Mouse (Mus musculus) ES-Bruce4 (cell line): ENCODE results near the gene Ttbk1. TPM values are rescaled to one million over a fixed set of nuclear protein-coding genes. Genes with fewer than 3 reads are reported as not detected.

ENCODE experiments used
- H3K27ac ChIP-seq: 2 replicates; pipeline ENCODE4 v1.5.1; 2012; ENCODE audit warnings: low read length, inconsistent platforms; ENCODE audit not compliant: insufficient read depth
- H3K27me3 ChIP-seq: 2 replicates; pipeline ENCODE4 v1.6.1; 2012; ENCODE audit warnings: mild to moderate bottlenecking, low read length, inconsistent platforms; ENCODE audit not compliant: control insufficient read depth, poor library complexity, insufficient read depth, severe bottlenecking
- H3K36me3 ChIP-seq: 2 replicates; pipeline ENCODE4 v1.6.1; 2012; ENCODE audit warnings: inconsistent platforms, mild to moderate bottlenecking, low read length, moderate library complexity; ENCODE audit not compliant: control insufficient read depth, poor library complexity, insufficient read depth, severe bottlenecking
- H3K4me1 ChIP-seq: one replicate; pipeline ENCODE4 v1.8.1; 2011; ENCODE audit warnings: low read length; ENCODE audit not compliant: control insufficient read depth, insufficient read depth
- H3K4me3 ChIP-seq: 2 replicates; pipeline ENCODE4 v1.5.1; 2011; ENCODE audit warnings: low read depth, mild to moderate bottlenecking, low read length
- H3K9ac ChIP-seq: 2 replicates; pipeline ENCODE4 v1.6.1; 2012; ENCODE audit warnings: low read depth, mild to moderate bottlenecking, inconsistent platforms; ENCODE audit not compliant: poor library complexity, severe bottlenecking
- H3K9me3 ChIP-seq: replicated peaks from 2 replicates; pipeline ENCODE4 v1.6.1; 2012; ENCODE audit warnings: mild to moderate bottlenecking, low read length, inconsistent platforms; ENCODE audit not compliant: control insufficient read depth, poor library complexity, insufficient read depth, severe bottlenecking
- CTCF ChIP-seq: IDR thresholded peaks from one replicate; pipeline ENCODE4 v1.8.1; 2011; ENCODE audit warnings: low read depth, low read length
- EP300 ChIP-seq: IDR thresholded peaks from 2 replicates; pipeline ENCODE4 v1.6.1; 2011; ENCODE audit warnings: low read depth, low read length; ENCODE audit not compliant: insufficient read depth
- POLR2A ChIP-seq: IDR thresholded peaks from one replicate; pipeline ENCODE4 v1.8.1; 2011; ENCODE audit warnings: low read length; ENCODE audit not compliant: insufficient read depth
- polyA plus RNA-seq: library from polyadenylated mRNA; stranded (reverse); fragments of >200 nt; gene quantifications from 2 replicates; pipeline ENCODE4 v1.2.4, GENCODE M21; 2011; ENCODE audit warnings: low read depth; ENCODE audit not compliant: missing spikeins, insufficient read depth, insufficient read length

Gene Ttbk1
- 0.90 and 1.3 TPM in 2 replicates for polyA plus RNA-seq

DNA sequence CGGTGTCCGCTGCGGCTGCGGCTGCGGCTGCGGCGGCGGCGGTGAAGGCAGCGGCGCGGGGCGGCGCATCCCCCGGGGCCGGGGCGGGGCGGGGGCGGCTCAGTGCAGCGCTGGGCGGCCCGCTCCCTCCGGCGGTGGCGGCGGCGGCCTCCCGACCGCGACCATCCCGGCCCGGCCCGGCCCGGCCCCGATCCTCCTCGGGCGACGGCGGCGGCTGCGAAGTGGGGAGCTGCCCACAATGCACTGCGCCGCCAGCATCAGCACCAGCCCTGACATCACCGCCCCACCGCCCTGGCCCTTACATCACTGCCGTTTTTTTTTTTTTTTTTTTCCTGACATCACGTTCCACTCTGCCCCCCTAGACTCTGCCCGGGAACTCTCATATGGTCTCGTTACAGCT lies at the start of gene Ttbk1:
TSS of gene Ttbk1 (minus strand) at position 245 of the 400 bp plus-strand sequence.
- H3K9ac ChIP-seq: peak within 1 kb of the TSS; percentile 27; the same call in 1 of the 2 replicates

DNA sequence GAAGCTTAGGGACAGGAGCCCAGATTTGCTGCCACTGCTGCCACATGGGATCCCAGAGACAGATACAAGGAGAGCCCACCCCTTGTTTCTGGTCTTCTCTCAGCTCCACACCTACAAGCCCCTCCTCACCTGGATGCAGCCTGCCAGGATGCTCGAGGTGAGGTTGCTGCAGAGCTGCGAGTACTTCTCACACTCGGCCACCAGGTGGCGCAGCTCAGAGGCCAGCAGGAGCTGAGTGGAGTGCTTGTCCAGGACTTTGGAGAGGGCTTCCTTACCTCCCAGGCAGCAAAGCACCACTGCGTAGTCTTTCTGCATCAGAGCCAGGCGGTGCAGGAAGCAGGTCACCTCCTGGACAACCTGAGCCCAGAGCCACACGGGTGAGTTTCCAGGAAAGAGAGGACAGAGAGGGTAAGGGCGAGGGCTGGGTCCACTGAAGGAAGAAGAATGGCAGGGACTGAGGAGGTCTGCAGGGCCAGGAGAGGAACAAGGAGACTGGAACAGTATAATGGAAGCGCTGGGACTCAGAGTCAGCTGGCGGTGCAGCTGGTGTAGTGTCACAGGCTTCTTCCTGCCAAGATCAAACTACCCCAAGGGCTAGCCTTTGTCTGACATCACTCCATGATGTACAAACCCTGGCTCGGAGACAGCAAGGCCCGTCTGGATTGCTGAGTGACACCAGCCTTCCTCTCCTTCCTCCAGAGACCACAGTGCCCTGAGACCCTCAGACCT lies 38.3 kb upstream of the Ttbk1 start:
- Histone ChIP-seq H3K27me3 (no peaks in the 10 kb centered on the region), H3K36me3 (no peaks in the 10 kb centered on the region), H3K27ac (no peak overlapping the region), H3K9ac (no peak overlapping the region), H3K4me1 (no peaks in the 10 kb centered on the region), H3K9me3 (no peaks in the 10 kb centered on the region), H3K4me3 (no peak overlapping the region)
- no peak for TF ChIP-seq EP300
- TF ChIP-seq CTCF: peak; percentile 99
- TF ChIP-seq POLR2A: no peak

More for the DNA sequence above, at the start of gene Ttbk1:
- TF ChIP-seq EP300 (no peak), CTCF (no peak), POLR2A (no peak)
- Histone ChIP-seq H3K27me3 (peaks cover 8% of the 10 kb centered on the region), H3K36me3 (no peaks in the 10 kb centered on the region), H3K4me1 (peaks cover 3% of the 10 kb centered on the region), H3K9me3 (no peaks in the 10 kb centered on the region), H3K27ac (no peak within 1 kb of the TSS), H3K4me3 (peak within 1 kb of the TSS; percentile 65)

DNA sequence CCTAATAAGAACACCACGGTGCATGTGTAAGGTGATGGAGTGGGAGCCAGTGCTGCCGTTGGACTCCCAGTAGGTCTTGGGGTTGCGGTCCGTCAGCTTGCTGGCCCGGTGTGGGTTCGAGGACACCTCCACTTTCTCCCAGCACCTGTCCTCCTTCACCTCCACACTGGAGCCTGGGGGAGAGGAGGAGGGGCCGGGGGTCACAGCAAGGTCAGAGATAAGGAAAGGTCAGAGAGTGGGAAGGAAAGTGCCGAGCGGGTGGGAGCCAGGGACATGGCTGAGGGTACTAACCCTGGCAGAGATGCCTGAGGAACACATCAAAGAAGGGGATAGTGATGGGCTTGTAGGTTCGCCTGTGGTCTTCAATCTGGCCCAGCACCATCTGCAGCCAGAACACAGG lies 37.6 kb upstream of the Ttbk1 start:
- no peak for TF ChIP-seq EP300
- no peak for TF ChIP-seq CTCF
- TF ChIP-seq POLR2A: no peak
- Histone ChIP-seq H3K27ac (no peak overlapping the region), H3K36me3 (no peaks in the 10 kb centered on the region), H3K9me3 (no peaks in the 10 kb centered on the region), H3K9ac (no peak overlapping the region), H3K4me3 (no peak overlapping the region), H3K27me3 (no peaks in the 10 kb centered on the region), H3K4me1 (no peaks in the 10 kb centered on the region)

DNA sequence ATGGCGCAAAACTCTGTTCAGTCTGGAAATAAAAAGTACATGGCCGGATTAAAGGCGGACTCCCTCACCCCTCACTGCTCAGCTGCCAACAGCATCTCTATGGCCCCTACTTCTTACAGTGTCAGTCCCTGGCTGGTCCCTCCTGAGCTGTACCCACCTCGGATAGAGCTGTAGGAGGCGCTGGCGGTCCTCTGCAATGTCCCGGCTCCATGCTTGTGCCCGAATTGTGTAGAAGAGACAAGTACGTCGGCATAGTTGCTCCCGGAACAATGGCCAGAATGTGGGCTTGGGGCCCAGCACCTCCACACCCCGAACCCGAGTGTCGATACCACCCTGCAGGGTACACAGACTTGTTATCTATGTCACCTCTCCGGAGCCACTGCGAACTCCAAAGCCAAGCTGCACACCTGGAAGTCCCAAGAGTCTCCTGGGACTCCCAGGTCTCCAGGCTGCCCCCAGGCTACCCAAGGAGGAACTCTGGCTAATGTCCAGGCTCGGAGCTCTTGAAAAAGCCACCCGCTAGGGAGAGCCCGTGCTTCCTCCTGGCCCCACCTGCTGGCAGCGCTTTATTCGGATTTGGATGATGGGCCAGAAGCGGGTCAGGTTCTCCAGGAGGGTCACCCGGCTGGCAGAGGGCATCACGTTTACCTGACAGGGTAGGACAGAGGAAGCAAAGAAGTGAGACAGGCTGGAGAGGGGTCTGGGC lies 34.6 kb upstream of the Ttbk1 start:
- Histone ChIP-seq H3K4me3 (no peak overlapping the region), H3K27ac (no peak overlapping the region), H3K9ac (no peak overlapping the region), H3K9me3 (no peaks in the 10 kb centered on the region), H3K4me1 (no peaks in the 10 kb centered on the region), H3K36me3 (no peaks in the 10 kb centered on the region), H3K27me3 (no peaks in the 10 kb centered on the region)
- peak; percentile 58 for TF ChIP-seq CTCF
- no peak for TF ChIP-seq EP300

DNA sequence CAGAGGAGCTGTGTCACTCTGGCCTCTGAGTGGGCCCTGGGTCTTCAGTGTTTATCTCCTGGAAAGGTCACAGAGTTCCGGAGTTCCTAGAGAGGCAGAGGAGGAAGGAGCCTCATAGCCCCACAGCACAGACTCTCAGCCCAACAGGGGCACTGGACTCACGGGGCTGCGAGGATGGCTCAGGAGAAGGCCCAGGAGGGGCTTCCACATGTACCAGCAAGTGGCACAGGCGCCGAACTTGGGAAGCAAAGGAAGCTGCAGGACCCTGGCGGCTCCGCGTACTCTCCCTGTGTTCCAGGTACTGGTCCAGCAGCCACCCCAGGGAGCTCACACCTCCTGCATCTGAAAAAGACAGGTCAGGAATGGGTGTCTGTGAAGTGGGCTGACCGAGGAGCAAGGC lies 33.7 kb upstream of the Ttbk1 start:
- Histone ChIP-seq H3K36me3 (no peaks in the 10 kb centered on the region), H3K9me3 (no peaks in the 10 kb centered on the region), H3K4me3 (peak overlapping the region; percentile 57), H3K27me3 (no peaks in the 10 kb centered on the region), H3K27ac (no peak overlapping the region), H3K9ac (peak overlapping the region; percentile 30), H3K4me1 (no peaks in the 10 kb centered on the region)
- TF ChIP-seq EP300 (no peak), POLR2A (no peak), CTCF (no peak)
